Mouse (Mus musculus) layer of hippocampus, adult 11-12 months (tissue): ENCODE results near the gene Olfr1249.
"Not testable (repeated sequence)": the region's sequence is repeated elsewhere in the genome, so short reads cannot be mapped to it uniquely, and the experiment has no call there.

Source experiments
- DNase-seq: peaks from one replicate; pipeline ENCODE4 v3.0.0; 2022; ENCODE audit warnings: low spot score

Gene Olfr1249

DNA sequence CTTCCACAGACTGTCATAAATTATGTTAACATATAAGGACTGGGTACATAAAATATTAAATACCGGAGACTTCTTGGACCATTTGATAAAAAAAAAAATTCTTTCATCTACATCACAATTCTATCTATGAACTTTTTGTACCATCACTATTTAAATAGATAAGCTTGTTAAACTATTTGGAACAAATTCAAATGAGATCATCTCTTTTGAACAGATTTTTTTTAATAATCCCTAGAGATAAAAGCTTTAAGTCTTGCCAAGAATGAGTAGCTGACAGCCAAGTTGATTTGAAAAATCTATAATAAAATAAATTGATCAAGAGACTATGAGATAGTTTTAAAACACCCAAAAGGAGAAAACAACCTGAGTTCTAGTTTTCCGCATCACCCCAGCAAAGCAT, at the start of gene Olfr1249:
Gene Olfr1249, minus strand, starts transcription at position 101 of the 400 bp plus-strand sequence.
- DNase-seq = no peak

- DNase-seq = no peak
Measured at GRCm38 (mm10) chr2:89671836-89672235, 37.1 kb upstream of the Olfr1249 start, which contains the start of gene Olfr1251. Gene Olfr1251, minus strand, starts transcription at chr2:89671936.

GRCm38 (mm10) chr2:89661367-89661766, 26.6 kb upstream of the Olfr1249 start, which contains the start of gene Olfr1250:
Gene Olfr1250, minus strand, starts transcription at chr2:89661467.
- no peak for DNase-seq

DNA sequence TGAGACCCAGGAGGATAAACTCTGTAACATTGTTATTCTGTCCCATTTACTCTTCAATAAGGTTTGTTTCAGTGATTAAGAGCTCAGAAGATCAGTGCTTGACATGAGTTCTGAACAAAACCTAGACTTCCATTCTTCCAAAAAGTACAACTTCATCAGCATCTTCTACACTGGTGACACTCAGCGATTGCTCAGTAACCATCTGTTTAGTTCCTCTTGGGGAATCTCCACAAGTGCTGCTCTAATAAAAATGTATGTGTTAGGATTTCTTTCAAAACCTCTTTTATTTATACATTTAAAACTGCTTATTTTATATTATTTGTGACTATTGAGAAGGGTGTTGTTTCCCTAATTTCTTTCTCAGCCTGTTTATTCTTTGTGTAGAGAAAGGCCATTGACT, 16.6 kb downstream of the Olfr1249 start, which contains the start of gene Olfr1248:
Gene Olfr1248, minus strand, starts transcription at position 101 of the 400 bp plus-strand sequence.
- DNase-seq = not testable (repeated sequence)

- no peak for DNase-seq
Measured at GRCm38 (mm10) chr2:89614030-89614429, 20.8 kb downstream of the Olfr1249 start, which contains the start of gene Olfr1247. Gene Olfr1247, minus strand, starts transcription at chr2:89614130.

DNA sequence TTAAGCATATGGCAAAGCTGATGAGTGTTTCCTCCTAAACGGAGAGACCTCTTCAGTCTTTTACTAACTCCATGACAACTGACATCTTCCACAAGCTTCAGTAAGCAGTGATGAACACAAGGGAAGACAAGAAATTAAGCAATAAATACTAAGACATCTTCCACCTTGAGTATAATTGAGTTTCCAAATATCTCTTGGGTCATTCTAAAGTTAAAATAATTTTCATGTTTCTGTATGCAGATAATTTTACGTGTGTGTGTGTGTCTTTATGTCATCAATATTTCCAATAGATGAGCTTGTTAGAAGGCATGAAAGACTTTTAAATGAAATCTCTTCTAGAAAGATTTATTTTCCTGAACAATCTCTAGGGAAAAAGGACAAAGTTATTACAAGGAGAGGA, 41.7 kb downstream of the Olfr1249 start, which contains the start of gene Olfr1246:
Gene Olfr1246, minus strand, starts transcription at position 101 of the 400 bp plus-strand sequence.
- no peak for DNase-seq
